Mouse (Mus musculus) telencephalon, adult 2 months (tissue): Measurements from ENCODE around the gene Camta2.

Source experiments
- DNase-seq: peaks from one replicate; pipeline ENCODE4 v3.0.0-alpha.2; 2011; ENCODE audit warnings: low read depth, low spot score

The Camta2 gene

DNA sequence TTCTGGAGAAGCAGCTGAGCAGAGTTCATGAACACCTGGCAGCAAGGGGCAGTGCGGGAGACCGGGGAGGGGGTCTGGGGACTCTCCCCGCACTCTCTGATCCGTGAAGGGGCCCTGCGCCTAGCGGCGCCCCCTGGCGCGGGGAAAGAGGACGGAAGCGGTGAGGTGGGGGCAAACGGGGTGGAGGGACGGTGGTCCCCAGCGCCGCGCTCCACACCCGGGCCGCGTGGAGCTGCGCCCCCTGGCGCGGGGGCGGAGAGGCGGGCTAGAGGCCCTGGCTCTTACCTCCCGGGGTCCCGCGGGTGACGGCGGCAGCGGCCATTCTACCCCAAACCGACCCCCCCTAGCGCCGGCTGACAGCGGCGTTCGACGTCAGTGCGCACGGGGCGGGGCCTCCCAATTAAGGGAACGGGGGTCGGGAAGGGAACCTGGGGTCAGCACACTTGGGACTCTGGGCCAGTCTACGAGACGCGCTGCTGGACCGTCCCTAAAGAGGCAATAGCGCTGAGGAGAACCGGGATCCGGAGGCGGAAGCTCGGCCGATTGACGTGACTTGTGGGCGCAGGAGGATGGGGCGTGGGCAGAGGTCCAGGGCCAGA is at the start of gene Camta2:
Camta2 (minus strand) TSS at position 505 of the 599 bp plus-strand sequence.
- DNase-seq, result no peak

DNA sequence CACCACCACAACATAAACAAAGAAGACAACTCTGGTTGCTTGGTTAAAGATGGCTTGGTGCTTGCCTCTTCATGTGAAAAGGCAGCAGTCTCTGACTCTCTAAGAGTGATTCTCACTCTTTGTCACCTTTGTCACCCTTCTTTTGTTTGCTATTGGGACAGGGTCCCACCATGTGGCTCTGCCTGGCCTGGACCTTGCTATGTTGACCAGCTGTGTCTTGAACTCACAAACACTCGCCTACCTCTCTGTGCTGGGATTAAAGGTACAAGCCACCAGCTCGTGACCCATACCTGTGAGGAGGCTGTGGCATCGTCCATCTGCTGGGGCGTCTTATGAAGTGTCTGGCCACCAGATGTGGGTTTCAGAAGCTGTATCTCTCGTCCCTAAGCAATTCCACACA is 45.4 kb upstream of the Camta2 start:
- DNase-seq, result no peak

DNA sequence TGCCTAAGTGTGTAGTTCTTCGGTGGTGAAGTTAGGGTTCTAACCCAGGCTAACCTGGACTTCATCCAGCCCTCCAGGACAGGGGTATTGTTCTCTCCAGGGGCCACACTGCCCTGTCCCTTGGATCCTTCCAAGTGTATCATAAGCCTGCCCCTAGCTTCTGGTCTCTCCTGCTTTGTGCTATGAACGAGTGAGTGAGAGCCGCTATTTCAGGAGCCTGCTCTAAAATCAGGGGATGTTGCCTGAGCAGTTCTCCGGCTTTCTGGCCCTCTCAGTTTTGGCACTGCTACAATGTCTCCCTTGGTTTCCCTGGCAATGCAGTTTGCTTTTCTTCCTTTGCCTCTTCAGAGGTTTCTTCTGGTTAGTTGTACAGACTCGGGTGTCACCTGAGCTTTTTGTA is 43.3 kb upstream of the Camta2 start:
- DNase-seq, result no peak

DNA sequence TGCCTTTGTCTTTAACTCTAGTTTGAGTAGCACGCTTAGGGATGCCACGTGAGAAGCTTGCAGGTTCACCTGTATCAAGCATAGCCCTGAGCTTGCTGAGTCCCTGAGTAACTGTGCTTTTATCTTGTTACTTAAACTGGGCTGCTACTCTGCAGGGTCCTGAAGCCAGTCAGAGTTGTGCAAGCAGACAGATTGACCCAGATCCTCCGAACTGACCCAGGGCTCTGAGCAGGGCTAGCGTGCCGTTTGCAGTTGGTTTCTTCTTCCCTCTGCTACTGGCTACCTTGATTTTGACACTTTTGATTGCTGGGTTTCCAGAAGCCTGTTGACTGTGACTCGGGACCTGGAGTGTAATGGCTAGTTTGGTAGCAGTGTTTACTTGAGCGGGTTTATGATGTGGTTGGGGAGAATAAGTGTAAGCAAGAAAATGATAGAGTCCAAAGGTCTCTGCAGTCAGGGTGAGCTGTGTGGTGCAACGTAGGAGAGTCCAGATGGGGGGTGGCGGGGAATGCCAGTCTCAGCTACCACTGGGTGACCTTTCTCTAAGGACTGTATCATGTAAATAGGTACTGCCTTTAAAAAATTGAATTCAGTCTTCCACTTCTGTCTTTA is 42.6 kb upstream of the Camta2 start:
- no peak for DNase-seq

DNA sequence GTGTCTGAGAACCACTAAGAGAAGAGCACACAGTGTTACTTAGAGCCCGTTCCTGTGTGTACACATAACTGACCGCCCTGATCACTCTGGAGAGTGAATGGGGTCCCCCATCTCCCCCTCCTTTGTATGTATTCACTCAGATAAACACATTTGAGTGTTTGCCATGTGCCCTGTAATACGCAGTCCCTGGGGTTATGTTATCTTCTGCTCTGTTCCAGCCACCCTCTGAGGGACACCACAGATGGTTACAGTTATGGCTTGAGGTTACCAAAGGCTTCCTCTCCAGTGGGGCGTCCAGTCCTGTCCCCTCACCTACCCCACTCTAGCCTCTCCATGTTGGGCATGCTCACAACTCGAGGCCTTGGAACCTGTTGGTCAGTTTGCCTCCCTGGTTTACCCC is 39.5 kb upstream of the Camta2 start:
- no peak for DNase-seq

DNA sequence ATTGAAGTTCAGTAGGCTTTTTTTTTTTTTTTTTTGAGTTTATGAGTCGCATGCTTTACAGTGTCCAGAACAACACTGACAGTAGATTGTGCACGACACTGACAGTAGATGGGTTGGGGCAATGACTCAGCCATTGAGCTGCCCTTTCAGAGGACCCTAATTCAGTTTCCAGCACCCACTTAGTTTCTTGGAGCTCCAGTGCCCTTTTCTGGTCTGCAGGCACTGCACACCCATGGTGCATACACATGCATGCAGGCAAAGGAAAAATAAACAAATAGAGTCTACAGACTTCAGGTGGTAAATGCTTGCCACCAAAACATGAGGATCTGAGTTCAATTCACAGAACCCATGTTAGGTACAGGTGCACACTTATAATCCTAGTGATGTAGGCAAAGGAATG is 38.7 kb upstream of the Camta2 start:
- DNase-seq, result no peak

DNA sequence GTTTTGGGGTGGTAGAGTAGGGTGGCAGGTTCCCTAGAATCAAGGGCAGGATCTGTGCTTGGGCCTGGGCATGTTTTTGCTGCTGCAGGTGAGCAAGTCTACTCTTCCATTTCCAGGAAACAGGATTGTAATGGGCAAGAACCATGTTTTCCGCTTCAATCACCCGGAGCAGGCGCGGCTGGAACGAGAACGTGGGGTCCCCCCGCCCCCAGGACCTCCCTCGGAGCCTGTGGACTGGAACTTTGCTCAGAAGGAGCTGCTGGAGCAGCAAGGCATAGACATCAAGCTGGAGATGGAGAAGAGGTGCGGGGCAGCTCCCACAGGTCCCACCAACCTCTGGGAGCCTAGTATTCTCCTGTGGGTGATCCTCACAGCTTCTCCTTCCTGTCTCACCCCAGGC is 36.8 kb upstream of the Camta2 start:
- DNase-seq, result no peak

DNA sequence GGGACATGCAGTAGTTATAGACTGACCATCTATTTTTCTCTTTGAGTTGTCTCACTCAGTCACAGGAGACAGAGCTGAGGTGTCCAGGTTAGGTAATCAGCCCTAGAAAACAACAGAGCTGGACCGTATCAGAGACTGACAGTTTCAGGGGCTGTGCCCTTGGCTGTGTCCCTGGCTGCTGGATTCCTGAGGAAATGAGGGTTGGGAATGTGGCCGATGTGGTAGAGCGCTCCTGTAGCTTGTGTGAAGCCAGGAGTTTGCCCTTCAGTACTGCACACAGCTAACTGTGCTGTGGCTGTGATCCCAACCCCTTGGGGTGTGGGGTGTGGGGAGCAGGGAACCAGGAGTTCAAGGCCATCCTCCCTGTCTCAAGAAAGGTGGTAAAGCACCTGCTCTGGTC is 33.2 kb upstream of the Camta2 start:
- no peak for DNase-seq

DNA sequence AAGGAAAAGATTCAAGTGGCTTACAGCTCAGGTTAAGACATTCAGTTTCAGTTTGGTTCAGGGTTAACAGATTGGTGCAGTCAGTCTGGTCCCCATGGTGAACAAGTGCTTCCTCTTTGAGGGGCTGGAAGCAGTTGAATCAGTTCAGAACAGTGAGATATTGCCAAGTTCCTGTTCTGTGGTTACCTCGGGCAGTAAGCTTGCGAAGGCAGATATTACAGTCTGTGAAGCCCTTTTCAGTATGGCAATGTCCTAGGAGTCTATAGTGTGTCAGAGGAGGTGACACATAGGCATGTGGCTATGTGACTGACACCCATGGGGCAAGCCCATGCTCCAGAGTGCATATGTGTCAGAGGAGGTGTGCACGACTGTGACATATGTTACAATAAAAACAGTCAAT is 32.7 kb upstream of the Camta2 start:
- no peak for DNase-seq

DNA sequence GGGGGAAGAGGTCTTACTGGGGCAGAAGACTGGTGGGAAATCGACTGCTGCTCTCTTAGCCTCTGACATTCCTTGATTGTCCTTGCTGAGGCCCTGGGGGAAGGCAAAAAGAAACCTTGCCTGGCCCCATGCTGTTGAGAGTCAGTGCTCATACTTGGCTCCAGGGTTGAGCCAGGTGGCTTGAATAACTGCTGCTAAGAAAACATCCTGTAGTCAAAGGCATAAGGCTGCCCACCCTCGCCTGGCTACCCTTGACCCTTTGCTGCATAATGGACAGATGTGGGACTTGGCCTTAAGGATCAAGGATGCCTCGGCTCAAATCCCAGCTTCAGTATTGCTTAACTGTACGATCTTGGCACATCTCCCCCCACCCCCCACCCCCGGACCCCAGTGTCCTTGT is 30.6 kb upstream of the Camta2 start:
- DNase-seq, result no peak

DNA sequence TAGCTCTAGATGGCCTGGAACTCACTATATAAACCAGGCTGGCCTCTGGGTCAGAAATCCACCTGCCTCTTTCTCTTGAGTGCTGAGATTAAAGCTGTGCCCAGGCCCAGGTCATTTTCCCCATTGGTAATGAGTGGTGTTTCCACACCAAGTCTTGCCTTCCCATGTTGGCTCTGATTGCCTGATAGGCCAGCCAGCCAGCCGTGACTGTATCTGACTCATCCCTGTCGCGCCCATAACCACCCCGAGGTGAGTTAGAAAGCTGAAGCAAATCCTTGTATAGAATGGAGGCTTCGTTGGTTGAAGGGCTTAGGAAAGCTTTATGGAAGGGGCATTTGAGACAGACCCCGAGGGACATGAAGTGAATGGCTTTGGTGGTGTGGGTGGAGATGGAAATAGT is 27.9 kb upstream of the Camta2 start:
- DNase-seq, result no peak

DNA sequence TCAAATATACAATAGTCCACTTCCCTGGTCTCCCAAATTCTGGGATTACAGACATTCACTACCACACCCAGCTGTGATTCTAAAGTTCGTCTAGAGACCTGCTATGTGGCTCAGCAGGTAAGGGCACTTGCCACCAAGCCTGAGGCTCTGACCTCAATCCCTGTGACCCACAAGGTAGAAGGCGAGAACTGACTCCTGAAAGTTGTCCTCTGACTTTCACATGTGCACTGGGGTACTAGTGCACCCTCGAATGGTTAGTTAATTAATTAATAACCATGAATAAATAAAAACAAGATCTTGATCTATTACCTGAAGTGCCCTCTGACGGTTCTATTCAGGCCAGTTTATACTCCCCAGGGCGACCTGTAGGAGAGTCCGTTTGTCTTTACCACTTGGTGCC is 25.3 kb upstream of the Camta2 start:
- DNase-seq, result no peak

DNA sequence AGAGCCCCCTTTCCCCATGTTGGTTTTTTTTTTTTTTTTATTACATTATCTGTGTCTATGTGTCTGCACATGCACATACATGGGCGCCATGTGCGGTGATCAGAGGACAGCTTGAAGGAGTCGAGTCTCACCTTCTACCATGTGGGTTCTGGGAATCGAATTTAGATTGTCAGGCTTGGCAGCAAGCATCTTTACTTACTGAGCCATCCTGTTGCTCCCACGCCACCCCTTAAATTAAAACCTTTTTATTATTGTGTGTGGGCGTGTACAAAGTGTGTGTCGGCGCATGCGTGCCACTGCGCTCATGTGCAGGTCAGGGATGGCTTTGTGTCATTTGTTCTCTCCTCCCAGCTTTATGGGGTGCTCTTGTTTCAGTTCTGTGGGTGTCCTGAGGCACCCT is 23.1 kb upstream of the Camta2 start:
- no peak for DNase-seq

DNA sequence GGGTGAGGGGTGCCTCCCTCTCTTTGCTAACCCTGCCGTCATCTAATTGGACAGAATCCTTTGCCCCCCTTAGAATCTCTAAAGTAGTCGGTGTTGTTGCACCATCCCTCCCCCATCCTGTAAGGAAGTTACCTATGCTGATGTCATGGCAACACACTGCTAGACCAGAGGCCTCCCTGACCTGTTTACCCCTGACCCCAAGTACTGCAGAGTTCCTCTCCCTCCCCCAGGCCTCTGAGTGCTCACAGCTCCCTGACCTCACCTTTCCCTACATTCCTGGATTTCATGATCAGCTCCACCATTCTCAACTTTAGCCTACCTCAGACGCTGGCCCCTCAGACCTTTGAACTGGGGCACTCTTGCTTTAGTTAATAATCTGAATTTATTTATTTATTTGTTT is 18.2 kb upstream of the Camta2 start:
- DNase-seq, result no peak

DNA sequence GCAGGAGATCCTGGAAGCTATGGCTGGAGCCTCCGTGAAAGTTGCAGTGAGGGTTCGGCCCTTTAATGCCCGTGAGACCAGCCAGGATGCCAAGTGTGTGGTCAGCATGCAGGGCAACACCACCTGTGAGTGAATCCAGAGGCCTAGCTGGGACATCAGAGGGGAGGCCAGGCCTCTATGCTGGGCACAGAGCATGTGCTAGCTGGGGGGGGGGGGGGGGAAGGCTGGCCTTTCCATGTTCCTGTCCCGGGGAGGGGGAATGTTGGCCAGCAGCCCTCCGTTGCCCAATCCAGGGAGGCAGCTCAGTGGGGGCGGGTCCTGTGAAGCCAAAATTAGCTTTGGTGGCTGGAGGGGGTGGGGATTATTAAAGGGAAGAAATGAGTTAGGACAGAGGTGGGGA is 14.9 kb upstream of the Camta2 start:
- DNase-seq, result no peak

DNA sequence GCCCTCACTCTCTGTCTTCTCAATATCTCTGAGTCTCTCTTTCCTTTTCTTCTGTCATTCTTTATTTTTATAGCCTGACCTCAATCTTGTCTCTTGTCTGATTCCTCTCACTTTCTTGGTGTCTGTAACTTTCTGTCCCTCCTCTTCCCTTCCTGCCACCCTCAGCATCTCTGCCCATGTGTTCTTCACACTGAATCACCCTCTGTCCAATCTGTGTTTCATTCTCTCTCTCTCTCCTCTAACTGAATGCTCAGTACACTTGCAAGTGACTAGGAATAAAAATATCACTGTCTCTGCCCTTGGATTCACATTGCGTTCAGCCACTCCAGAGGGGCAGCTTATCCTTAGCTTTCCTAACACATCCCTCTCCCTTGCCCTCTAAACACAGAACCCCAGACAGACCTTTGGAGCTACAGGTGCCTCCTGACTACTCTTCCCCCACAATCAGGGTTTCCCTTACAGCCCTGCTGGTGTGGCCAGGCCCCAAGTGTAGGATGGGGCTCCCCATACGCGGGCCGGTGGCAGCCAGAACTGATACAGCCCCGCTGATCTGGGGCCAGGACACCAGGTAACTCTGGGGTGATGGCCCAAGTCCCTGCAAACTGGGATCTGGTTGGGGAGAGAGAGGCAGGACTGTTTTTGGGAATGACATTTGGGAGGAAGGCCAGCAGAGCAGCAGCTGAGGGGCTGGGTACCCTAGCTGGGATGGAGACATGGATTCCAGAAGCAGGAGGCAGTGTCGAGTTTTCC is 14.3 kb upstream of the Camta2 start:
- peak; percentile 36 for DNase-seq

DNA sequence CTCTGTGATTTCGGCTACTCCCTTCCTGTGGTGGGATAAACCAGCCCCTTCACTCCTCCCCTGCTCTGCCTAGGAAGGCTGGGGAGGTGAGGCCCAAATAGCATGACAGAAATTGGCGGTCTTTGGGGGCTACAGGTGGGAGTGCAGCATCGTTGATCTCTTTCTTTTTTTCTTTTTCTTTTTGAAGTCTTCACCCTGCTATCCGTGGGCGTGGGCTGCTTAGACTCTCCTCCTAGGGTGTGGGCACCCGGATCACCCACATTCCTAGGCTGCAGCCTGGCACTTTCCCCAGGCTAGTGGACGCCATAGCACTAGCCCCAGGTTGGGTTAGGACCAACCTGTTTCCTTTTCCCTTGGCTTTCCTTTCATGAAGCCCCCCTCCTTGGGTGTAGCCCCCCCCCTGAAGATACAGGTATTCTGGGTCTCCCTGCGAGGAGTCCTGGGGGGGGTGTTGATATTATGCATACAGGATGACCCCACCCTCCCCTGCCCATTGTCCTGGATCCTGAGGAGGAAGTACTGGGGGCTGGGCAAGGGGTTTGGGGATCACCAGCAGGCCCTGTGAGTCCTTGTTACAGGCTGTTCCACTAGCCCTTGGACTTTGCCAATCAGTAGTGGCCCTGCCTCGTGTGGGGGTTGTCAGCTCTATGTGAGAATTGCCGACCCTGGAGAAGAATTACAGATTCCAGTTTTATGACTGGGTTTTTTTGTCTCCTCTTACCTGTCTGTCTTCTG is 13.5 kb upstream of the Camta2 start:
- DNase-seq, result no peak

DNA sequence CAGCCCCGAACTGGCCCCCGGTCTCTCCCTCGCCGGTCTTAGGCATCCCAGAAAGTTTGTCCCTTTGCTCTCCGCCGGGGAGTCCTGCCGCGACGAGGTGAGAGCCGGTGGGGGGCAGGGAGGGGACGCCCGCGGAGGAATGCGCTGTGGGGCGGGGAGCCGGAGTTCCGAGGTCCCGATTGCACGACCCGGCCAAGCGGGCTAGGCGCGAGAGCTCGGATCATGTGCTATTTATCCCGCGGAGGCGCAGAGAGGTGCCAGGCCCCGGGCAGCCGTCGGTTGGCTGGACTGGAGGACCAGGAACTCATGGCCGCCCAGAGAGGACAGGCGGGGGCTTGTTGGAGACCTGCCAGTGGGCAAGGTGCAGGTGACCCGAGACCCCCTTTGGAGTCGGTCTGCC is 12.7 kb upstream of the Camta2 start:
- DNase-seq, result no peak

DNA sequence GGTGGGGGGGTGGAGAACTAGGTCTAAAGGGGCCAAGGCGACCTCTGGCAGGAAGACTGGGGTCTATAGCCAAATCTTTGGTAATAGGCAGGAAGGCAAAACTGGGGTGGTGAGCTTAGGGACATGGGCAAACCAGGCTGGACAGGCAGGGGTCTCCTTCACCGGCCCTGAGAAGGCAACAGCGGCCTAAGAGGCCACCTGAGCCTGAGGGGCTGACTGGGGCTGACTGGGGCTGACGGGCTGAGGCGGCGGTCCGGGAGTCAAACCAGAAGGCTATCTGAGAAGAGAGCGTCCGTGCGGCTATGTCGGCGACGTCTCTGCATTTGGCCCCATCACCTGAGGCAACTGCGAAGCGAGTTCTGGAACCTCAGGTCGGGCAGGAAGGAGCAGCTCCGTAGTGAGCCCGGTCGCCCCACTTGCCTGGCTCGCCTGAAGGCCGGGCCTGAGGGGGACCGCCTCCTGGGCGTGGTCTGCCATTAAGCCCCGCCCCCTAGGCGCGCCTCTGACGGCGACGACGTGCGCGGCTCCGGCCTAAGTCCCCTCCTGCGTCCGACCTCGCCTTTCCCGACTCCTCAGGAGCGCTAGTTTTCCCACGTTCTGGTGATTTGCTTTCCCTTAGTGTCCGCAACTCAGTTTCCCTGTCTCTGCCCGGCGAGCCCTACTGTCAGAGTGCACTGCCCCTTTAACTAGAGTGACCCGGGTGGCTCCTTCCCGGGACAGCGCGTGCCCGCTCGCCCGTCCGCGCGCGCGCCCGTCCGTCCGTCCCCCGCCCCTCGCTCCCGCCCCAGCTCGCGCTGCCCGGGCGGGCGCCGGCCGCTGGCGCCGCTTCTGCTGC is 12.0 kb upstream of the Camta2 start, which contains the start of the genes Inca1 and Kif1c:
Inca1 (minus strand) TSS at position 434 of the 835 bp plus-strand sequence.
Kif1c (plus strand) TSS at position 827 of the 835 bp plus-strand sequence.
- peak; percentile 85 for DNase-seq

DNA sequence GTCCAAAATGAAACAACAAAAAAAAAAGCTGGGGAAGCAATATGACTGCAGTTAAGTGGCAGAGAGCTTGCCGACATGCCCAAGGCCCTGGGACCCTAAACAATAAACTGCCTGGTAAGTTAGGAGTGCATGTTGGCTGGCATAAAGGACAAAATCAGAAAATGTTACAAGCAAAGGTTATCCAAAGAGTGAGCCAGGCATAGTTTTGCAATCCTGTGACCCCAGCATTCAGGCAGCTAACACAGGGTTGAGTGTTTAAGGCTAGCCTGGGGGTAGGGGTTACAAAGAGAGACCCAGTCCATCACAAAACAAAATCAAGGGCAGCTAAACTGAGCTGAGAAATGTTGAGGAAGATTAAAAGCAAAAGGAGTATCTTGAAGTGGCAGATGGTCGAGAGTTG is 11.1 kb upstream of the Camta2 start:
- DNase-seq, result no peak

DNA sequence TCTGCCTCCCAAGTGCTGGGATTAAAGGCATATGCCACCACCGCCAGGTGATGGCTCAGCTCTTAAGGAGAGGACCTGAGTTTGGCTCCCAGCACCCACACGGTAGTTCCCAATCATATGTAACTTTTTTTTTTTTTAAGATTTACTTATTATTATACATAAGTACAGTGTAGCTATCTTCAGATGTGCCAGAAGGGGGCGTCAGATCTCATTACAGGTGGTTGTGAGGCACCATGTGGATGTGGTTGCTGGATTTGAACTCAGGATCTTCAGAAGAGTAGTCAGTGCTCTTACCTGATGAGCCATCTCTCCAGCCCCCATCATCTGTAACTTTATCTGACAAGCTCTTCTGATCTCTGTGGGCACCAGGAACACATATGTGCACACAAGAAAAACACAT is 9.5 kb upstream of the Camta2 start:
- no peak for DNase-seq
